Mouse (Mus musculus): ENCODE results near the gene Mblac1.

Mblac1 gene

DNA sequence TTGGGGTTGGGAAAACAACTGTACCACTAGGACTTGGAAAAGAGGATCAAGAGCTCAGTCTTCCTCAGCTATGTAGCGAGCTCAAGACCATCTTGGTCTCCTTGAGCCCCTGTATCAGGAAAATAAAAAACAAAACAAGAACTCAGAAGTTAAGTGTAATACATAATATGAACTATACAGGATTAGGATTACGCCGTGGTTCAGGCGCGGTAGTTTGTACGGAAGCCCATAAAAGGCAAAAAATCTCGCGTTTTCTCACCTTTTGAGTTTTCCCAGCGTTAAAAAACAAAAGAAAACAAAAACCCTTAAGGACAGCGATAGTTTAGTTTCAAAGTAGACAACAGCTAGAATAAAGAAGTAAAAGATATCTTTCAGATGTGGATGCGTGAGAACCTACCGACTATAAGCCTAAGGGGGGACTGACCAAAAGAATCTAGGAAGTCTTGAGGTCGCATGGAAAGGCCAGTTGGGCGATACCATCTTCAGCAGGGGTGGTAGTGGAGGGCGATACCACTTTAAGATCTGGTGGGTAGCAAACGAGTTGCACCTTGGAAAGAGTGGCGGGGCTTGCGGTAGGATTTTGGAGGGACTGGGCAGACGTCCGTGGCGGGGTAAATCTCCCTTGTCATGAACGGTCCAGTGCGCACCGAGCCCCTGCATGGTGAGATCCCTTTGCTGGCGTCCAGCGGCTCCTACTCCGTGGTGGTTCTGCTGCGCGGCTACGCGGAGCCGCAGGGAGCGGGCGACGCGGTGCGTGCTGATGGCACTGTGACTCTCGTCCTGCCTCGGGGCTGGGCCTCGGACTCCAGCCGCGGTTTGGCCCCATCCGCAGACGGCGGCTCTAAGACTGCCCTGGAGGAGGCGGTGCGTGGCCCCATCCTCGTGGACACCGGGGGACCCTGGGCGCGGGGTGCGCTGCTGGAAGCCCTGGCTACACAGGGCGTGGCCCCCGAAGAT is at the start of gene Mblac1:
Gene Mblac1 (plus strand): TSS at position 544 of the 957 bp plus-strand sequence.
- WGBS: 4% methylated on average over 54 of the region's 54 CpGs

DNA sequence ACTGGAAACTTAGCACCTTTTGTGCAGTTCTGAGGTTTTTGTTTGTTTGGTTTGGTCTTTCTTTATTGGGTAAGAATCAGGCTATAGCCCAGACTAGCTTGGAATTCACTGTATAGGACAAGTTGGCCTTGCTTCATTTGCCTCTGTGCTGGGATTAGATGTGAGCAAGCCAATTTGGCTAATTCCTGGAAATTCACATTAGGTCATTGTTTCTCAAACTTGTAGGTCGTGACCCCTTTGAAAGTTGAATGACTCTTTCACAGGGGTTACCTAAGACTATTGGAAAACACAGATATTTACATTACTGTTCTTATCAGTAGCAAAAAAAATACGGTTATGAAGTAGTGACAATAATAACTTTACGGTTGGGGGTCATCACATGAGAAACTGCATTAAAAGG is 39.7 kb upstream of the Mblac1 start:
- WGBS: 83% methylated on average over 3 of the region's 3 CpGs

DNA sequence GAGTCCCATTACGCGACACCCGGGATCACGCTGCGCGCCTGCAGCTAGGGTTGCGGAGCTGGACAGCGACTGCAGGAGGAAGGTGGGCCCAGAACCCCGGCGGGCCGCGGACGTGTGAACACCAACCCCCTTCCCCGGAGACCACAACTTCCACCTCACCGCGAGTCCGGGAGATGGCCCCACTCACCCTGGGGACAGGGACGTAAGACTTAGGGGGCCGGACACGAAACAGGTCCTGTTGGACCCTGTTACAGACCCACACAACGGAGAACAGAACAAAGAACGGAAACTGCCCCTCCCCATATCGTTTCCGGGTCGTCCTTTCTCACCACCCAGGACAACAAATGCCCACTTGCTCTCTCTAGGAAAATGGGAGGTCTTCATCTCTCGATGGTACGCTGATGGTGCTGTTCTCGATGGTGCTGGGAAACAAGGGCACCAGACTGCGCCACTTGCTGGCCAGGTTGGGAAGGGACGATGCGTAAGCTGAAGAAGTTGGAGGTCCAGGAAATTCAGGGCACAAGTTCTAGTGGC is 38.6 kb upstream of the Mblac1 start, which contains the start of gene Zfp113:
Gene Zfp113 (minus strand): TSS at position 302 of the 534 bp plus-strand sequence.
- WGBS: under 1% methylated on average over 31 of the region's 31 CpGs

DNA sequence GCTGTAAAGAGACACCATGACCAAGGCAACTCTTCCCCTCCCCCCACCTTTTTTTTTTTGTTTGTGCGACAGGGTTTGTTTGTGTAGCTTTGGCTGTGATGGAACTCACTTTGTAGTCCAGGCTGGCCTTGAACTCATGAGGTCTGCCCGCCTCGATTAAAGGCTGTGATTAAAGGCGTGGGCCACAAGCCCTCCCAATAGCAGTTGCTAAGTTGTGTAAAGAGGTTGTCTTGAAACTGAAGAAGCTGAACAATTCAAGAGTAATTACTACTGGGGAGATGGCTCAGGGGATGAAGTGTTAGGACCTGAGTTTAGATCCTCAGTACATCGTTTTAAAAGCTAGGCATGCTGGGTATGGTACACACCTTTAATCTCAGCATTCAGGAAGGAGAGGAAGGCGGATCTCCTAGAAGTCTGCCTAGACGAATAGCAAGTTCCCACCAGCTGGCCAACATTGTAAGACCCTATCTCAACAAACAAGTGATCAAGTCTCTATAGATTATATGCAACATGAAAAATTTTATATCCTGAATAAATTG is 33.8 kb upstream of the Mblac1 start:
- 58% methylated on average over 7 of the region's 7 CpGs for WGBS

DNA sequence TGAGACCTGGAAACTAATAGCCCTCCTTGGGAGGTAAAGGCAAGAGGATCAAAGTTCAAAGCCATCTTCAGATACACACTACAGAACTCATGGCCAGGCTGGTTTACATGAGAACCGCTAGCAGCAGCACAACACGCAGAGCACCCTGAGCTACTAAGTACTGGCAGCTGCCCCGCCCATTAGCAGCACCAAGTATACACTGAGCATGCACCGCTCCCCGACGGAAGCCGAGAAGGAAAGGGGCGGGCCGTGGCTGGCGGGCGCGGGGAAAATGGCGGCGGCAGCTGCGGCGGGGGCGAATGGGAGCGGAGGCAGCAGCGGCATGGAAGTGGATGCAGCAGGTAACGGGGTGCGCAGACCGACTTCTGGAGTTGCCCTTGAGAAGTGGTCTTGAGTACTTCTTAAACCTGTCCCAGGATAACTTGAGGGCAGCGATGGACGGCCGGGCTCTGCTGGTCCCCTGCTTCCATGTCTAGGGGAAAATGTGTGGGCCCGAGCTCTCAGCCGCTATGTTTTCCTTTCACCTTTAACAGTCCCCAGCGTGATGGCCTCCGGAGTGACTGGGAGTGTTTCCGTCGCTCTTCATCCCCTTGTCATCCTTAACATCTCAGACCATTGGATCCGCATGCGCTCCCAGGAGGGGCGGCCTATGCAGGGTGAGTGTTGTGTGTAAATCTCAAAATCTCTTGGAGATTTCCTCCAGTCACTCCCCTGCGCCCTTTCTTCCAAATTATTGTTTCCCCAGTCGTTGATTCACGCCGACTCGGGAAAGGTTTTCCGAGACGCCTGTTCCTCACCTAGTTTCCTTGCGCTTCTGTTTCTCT is 33.1 kb upstream of the Mblac1 start, which contains the start of gene Cops6:
Gene Cops6 (plus strand): TSS at position 230 of the 824 bp plus-strand sequence.
- WGBS: under 1% methylated on average over 42 of the region's 42 CpGs

DNA sequence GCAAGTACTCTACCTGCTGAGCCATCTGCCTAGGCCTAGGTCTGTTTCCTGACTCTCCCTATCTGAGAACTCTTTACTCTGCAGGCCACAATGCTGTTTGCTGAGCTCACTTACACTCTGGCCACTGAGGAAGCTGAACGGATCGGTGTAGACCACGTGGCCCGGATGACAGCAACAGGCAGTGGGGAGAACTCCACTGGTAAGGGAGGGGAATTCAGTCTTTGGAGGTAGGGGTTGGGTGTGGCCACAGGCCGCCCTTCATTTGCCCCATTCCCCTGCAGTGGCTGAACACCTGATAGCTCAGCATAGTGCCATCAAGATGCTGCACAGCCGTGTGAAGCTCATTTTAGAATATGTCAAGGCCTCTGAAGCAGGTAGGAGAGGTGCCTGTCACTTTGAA is 31.1 kb upstream of the Mblac1 start:
- 65% methylated on average over 6 of the region's 6 CpGs for WGBS

DNA sequence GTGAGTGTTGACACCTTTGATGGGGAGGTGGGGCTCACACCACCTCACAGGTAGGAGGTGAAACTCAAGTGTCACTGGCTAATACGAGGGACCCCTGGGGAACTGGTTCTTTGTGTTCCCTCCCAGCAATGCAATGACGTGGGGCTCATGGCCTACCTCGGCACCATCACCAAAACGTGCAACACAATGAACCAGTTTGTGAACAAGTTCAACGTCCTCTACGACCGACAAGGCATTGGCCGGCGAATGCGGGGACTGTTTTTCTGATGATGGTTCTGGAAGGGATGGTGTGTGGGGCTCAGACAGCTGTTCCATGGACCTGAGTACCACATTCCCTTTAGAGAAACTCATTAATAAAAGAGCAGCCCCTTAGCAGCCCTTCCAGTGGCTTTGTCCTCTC is 30.5 kb upstream of the Mblac1 start:
- 60% methylated on average over 10 of the region's 10 CpGs for WGBS

DNA sequence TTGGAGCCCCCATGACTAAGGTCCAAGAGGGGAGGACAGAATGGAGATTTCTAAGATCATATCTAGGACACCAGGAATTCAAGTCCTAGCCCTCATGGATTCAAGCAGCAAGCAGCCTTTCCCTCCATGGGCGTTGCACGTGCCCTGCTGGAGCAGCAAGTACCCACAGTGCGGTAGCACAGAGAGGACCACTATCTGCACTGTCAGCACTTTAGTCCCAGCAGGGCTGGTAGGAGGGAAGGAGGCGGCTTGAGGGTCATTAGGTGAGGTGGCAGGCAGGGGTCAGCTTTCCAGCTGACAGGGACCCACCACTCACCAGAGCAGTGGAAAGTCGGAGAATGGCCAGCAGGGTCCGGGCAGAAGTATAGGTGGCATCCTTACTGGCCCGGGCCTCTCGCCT is 28.5 kb upstream of the Mblac1 start:
- WGBS: 78% methylated on average over 8 of the region's 8 CpGs

DNA sequence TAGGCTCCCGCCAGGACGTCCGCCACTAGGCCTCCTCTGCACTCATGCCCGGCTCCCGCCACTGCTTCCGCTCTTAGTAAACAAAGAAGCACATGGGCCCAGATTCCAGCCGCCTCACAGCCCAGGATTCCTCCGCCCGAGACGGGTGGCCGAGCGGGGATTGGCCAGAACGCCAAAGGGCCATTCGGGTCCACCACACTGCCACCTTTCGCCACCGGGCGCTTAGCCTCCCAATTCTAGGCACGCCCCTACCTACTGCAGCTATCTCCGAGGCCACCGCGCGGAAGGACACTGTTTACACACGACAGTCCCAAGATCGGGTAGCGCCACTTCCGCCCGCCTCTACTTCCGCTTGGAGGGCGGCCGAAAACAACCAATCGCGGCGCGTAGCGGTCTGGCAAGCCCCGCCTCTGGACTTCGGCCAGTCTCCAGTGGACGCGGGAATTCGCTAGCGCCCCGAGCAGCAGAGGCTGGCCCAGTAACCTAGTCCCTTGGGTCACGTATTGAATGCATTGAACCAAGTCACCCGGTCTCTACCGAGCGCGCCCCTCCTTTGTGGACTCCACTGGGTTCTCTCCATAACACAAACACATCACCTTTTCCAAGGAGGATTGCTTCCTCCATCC is 23.1 kb upstream of the Mblac1 start:
- under 1% methylated on average over 47 of the region's 47 CpGs for WGBS

DNA sequence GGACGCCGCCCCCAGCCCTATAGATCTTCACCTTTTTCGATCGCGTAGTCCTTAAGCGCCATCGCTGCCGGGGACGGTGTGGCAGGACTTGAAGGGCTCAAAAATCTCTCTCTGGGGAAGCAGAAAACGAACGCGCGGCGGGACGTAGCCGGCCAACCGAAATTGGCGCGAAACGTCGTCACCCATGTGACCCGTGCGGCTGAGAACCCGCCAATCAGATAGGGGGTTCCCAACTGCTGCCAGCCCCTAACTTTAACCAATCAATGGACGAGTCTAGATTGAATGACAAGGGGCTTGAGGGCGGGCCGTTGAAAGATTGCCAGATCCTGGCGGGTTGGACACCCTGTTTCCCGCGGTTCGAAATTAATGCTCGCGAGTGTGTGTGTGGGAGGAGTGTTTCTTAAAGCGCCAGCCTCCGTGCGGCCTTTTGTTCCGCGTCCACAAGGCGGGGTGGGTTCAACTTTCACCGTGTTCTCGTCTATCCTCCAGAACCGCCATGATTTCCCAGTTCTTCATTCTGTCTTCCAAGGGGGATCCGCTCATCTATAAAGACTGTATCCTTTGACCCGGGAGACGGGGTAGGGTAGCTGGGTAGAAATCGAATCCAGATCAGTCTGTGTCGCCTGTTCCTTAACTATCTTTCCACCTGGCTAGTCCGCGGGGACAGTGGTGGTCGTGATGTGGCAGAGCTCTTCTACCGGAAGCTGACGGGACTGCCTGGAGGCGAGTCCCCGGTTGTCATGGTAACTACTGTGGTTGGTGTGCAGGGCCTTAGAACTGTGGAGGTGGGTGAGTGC is 22.2 kb upstream of the Mblac1 start, which contains the start of the genes Ap4m1 and Mcm7:
Gene Ap4m1 (plus strand): TSS at position 308 of the 797 bp plus-strand sequence.
Gene Mcm7 (minus strand): TSS at position 728 of the 797 bp plus-strand sequence.
- WGBS: under 1% methylated on average over 54 of the region's 54 CpGs

DNA sequence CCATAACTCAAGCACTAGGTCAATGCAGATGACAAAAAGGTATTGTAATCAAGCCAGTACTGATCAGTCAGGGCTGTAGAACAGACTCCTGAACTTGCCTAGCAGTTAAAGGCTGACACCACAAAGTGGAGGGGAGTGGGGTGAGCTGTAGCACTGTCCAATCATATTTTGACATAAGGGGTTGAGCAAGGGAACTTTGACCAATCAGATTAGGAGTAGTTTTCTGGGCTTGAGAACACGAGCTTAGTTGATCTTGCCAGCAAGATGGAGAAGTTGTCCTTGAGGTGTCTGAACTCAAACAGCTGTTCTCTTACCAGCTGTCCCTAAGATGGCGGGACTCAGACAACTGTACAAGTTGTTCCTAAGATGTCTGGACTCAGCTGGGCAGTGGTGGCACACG is 20.9 kb upstream of the Mblac1 start:
- WGBS: 81% methylated on average over 3 of the region's 3 CpGs

DNA sequence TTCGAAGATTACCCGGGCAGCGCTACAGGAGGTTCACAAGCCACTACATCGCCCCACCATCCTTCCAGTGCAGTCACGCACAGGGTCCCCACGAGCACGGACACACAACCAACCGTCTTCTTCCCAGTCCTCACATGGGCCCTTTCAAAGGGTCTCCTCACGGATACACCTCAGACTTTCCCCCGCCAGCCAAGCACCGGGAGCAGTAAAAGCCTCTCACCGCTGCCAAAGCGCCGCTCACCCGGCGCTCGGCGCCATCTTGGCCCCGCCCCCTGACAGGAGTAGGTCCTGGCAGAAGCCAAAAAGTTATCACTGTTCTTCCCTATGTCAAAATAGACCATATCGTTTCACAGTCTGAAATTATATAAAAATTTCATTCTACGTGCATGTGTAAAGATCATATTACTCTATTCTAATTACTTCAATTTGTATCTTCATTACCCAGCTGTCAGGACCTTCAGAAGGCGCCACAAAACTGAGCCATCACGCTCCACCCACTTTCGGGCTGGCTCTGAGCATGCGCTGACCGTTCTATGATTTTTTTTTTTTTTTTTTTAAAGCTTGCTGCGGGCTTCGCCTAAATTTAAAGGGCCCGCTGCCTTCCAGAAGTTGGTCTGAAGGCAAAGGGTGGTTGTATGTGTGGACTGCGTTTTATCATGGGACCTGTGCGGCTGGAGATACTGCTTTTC is 7.0 kb upstream of the Mblac1 start, which contains the start of the genes Taf6 and Cnpy4:
Gene Taf6 (minus strand): TSS at position 502 of the 689 bp plus-strand sequence.
Gene Cnpy4 (plus strand): TSS at position 536 of the 689 bp plus-strand sequence.
- WGBS: under 1% methylated on average over 31 of the region's 31 CpGs

DNA sequence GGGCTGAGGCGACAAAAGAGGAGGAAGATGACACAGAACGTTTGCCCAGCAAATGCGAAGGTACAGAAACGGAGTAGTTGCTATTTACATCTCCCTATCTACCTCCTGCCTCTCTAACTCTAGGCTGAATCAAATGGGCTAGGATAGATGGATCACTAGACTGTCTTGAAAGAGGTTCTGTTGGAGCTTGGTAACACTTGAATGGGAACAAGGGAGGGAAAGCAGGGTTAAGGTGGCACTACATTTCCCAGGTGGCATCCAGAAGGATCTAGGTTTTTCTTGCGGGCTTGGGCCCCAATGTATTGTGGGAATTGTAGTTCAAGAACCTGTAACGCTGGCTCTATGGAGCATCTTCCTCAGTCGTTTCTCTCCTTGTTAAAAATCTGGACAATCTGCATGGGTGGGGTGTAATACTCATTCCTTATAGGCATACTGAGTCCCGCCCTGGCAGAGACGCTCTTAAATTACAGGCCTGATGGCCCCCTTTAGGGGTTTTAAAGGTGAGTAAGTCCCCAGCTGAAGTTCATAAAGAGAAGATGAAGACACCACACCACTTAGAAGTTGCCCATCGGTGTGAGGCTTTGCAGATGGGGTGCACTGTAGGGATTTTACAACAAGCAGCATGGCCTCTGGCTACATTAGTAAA is 6.3 kb upstream of the Mblac1 start:
- WGBS: under 1% methylated on average over 10 of the region's 10 CpGs

DNA sequence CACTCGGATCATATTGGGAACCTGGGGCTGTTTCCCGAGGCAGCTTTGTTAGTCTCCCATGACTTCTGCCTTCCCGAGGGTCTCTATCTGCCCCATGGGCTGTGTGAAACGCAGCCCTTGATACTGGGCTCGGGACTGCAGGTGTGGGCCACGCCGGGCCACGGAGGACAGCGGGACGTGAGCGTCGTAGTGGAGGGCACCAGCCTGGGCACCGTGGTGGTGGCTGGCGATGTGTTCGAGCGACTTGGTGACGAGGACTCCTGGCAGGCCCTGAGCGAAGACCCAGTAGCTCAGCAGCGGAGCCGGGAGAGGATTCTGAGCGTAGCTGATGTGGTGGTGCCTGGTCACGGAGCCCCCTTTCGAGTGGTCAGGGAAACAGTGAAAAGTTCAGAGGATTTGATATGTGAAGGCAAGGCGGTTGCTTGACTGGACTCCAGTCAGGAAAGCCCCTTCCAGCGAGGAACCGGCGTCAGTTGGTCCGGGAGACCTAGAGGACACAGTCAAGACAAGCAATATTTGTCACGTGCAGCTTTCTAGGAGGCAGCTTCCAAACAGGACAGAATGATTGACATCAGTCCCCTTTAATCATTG is 736 bp downstream of the Mblac1 start:
- under 1% methylated on average over 29 of the region's 29 CpGs for WGBS

DNA sequence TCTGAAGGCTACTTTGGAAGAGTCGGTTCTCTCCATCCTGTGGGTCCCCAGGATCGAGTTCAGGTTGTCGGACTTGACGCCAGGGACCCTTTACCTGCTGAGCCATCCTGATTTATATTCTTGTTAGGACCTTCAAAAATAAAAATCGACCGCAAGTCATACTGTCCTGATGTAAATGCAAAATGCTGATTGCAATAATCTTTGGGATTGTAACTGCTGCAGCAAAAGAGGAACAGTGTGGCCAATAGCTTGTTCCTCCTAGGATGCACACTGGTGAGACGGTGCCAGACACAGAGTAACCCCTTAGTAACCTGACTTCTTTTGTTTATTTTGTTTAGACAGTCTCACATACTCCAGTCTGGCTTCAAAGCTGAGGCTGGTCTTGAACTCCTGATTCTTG is 1.3 kb downstream of the Mblac1 start:
- 47% methylated on average over 7 of the region's 7 CpGs for WGBS

DNA sequence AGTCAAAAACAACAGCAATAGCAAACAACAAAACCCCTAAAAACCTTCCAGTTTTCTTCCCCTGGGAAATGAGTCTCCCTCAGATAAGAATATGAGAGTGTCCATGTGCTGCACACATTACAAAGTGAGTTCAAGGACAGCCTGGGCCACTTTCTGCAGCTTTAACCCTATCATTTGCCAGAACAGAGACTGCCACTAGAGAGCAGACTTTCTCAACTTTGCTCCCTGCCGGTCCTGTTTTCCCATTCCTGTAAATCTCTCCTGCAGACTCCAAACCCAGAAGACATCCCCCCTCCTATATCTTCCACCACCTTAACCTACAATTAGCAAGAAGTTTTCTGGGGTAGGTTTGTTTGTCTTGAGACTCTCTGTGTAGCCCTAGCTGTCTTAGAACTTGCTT is 5.5 kb downstream of the Mblac1 start:
- WGBS: 3% methylated on average over 1 of the region's 1 CpGs

DNA sequence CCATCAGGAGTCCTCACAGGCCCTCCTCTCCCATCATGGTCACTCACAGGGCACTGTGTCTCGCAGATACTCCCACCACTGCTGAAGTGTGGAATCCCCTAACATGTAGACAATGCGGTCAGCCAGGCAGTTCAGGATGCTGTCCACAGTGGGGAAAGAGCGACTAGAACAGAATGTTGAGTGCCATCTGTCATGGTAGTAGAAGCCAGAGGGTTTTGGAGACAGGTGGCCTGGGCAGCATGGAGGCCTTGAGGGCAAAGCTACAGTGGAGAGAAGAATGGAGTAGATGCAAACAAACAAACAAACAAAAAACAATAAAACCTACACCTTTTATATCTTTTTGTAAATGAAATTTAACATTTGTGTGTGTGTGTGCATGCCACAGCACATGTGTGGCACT is 8.0 kb downstream of the Mblac1 start:
- WGBS: 97% methylated on average over 3 of the region's 3 CpGs

DNA sequence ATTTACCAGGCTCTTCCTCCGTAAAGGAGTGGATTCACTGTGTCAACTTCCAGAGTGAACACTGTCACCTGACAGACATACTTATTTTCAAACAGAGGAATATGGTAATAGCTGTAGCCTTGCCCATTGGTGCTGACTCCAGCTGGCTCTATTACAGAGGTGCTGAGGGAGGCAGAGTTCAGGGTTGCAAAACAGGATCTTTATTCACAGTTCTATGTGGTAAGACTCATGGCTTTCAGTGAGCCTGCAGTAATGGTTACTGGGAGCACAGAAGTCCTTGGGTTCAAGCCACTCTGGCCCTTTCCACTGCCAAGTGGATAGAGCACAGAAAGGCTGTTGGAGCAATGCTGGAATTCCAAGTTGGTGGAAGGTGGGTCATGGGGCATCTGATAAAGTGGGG is 13.1 kb downstream of the Mblac1 start:
- 71% methylated on average over 1 of the region's 1 CpGs for WGBS

DNA sequence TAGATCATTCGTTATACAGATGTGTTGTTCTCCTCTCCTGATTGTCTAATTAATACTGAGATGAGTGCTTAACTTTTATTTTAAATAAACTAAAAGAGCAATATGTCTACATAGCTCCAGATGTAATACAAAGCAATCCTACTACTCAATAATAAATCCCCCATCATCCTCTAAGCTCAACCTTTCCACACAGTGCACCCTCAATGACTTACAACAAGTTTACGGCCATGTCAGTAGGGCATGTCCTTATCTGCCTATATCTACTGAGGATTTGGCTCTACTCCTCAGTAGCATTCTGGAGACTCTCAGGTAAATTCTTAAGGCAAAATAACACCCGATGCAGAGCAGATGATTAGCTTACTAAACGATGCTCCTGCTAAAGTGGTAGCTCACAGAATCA is 13.8 kb downstream of the Mblac1 start:
- 86% methylated on average over 4 of the region's 4 CpGs for WGBS

All from cerebral cortex, adult 2 months (tissue).